Mouse (Mus musculus): ENCODE measurements around the gene Fsd1. TPM values are rescaled to one million over a fixed set of nuclear protein-coding genes. Genes with fewer than 3 reads are reported as not detected.

The Fsd1 gene
- total and polyA plus RNA-seq, 3 experiments = 0.27 TPM; not detected in 2

GRCm38 (mm10) chr17:56027801-56028441 lies 41.6 kb downstream of the Fsd1 start:
- no peaks in the 10 kb centered on the region for H3K9me3 ChIP-seq (replicated peaks)
- no peak for TF ChIP-seq GATA1 (IDR thresholded peaks at IDR 0.05; ENCODE audit: borderline replicate concordance, low read length)
- no peak for TF ChIP-seq CTCF (IDR thresholded peaks at IDR 0.05; ENCODE audit: low read depth, low read length)
- no peak for TF ChIP-seq TAL1 (conservative IDR thresholded peaks at IDR 0.05; ENCODE audit: low read depth, low read length)
- no peak for TF ChIP-seq GATA2 (IDR thresholded peaks at IDR 0.05; ENCODE audit: borderline replicate concordance, low read depth, low read length)
- no peak for TF ChIP-seq POLR2AphosphoS5 (IDR thresholded peaks at IDR 0.05; ENCODE audit: insufficient replicate concordance, low read depth, low read length)
- DNase-seq (ENCODE audit: low spot score) (no peak), ATAC-seq (ENCODE audit: extremely low read depth, insufficient number of reproducible peaks, low FRiP score, poor library complexity, severe bottlenecking) (no peak)
- H3K4me1 ChIP-seq (ENCODE audit: insufficient read depth, low read depth, low read length) = peaks cover 75% of the 10 kb centered on the region
- H3K4me3 ChIP-seq (ENCODE audit: low read depth, low read length) = no peak overlapping the region
- H3K36me3 ChIP-seq (replicated peaks) = peaks cover 96% of the 10 kb centered on the region
- H3K27me3 ChIP-seq (ENCODE audit: insufficient read depth, low read length) = no peaks in the 10 kb centered on the region

GRCm38 (mm10) chr17:56030238-56030870 lies 44.0 kb downstream of the Fsd1 start:
- peaks cover 75% of the 10 kb centered on the region for H3K4me1 ChIP-seq (ENCODE audit: insufficient read depth, low read depth, low read length)
- no peaks in the 10 kb centered on the region for H3K9me3 ChIP-seq (replicated peaks)
- H3K4me3 ChIP-seq (ENCODE audit: low read depth, low read length) = peak overlapping the region; percentile 10; the same call in 1 of the 2 replicates
- H3K36me3 ChIP-seq (replicated peaks) = peaks cover 96% of the 10 kb centered on the region
- TF ChIP-seq CTCF (IDR thresholded peaks at IDR 0.05; ENCODE audit: low read depth, low read length) (no peak), GATA1 (IDR thresholded peaks at IDR 0.05; ENCODE audit: borderline replicate concordance, low read length) (no peak), GATA2 (IDR thresholded peaks at IDR 0.05; ENCODE audit: borderline replicate concordance, low read depth, low read length) (no peak), TAL1 (conservative IDR thresholded peaks at IDR 0.05; ENCODE audit: low read depth, low read length) (no peak), POLR2AphosphoS5 (IDR thresholded peaks at IDR 0.05; ENCODE audit: insufficient replicate concordance, low read depth, low read length) (no peak)
- no peaks in the 10 kb centered on the region for H3K27me3 ChIP-seq (ENCODE audit: insufficient read depth, low read length)
- DNase-seq (ENCODE audit: low spot score) = no peak
- no peak for ATAC-seq (ENCODE audit: extremely low read depth, insufficient number of reproducible peaks, low FRiP score, poor library complexity, severe bottlenecking)

DNA sequence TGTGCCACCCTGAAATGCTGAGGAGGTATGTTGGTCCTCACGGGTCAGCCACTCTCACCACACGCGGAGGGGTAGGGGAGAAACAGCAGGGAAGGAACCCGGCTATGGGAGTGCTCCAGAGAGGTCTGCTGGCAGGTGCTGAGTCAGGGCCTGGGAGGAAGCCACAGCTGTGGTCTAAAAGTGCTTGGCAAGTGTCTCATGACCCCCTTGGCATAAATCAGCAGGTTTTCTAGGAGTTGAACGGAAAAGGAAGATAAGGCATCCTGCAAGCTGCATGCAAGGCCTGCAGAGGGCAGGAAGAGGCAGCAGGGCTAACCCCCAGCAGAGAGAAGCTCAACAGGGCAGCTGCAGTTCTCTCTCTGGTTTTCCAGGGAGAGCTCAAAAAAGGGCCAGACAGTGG lies 44.6 kb downstream of the Fsd1 start:
- peaks cover 74% of the 10 kb centered on the region for H3K4me1 ChIP-seq (ENCODE audit: insufficient read depth, low read depth, low read length)
- peak; percentile 88 for ATAC-seq (ENCODE audit: extremely low read depth, insufficient number of reproducible peaks, low FRiP score, poor library complexity, severe bottlenecking)

GRCm38 (mm10) chr17:56031431-56031830 lies 45.1 kb downstream of the Fsd1 start:
- H3K36me3 ChIP-seq (replicated peaks) = peaks cover 86% of the 10 kb centered on the region
- H3K4me3 ChIP-seq (ENCODE audit: low read depth, low read length) = no peak overlapping the region; the same call in 1 of the 2 replicates
- no peaks in the 10 kb centered on the region for H3K9me3 ChIP-seq (replicated peaks)
- no peaks in the 10 kb centered on the region for H3K27me3 ChIP-seq (ENCODE audit: insufficient read depth, low read length)
- TF ChIP-seq GATA2 (IDR thresholded peaks at IDR 0.05; ENCODE audit: borderline replicate concordance, low read depth, low read length) (no peak), GATA1 (IDR thresholded peaks at IDR 0.05; ENCODE audit: borderline replicate concordance, low read length) (no peak), CTCF (IDR thresholded peaks at IDR 0.05; ENCODE audit: low read depth, low read length) (no peak), POLR2AphosphoS5 (IDR thresholded peaks at IDR 0.05; ENCODE audit: insufficient replicate concordance, low read depth, low read length) (no peak), TAL1 (conservative IDR thresholded peaks at IDR 0.05; ENCODE audit: low read depth, low read length) (no peak)
- H3K4me1 ChIP-seq (ENCODE audit: insufficient read depth, low read depth, low read length) = peaks cover 69% of the 10 kb centered on the region
- ATAC-seq (ENCODE audit: extremely low read depth, insufficient number of reproducible peaks, low FRiP score, poor library complexity, severe bottlenecking) (no peak), DNase-seq (ENCODE audit: low spot score) (no peak)

More for the DNA sequence above, 44.6 kb downstream of the Fsd1 start:
- TF ChIP-seq TAL1 (conservative IDR thresholded peaks at IDR 0.05; ENCODE audit: low read depth, low read length) = peak; percentile 44
- no peak for TF ChIP-seq POLR2AphosphoS5 (IDR thresholded peaks at IDR 0.05; ENCODE audit: insufficient replicate concordance, low read depth, low read length)
- Histone ChIP-seq H3K27me3 (ENCODE audit: insufficient read depth, low read length) (no peaks in the 10 kb centered on the region), H3K9me3 (replicated peaks) (no peaks in the 10 kb centered on the region), H3K4me3 (ENCODE audit: low read depth, low read length) (peak overlapping the region; percentile 10; the same call in 1 of the 2 replicates), H3K36me3 (replicated peaks) (peaks cover 91% of the 10 kb centered on the region)
- peak; percentile 79 for DNase-seq (ENCODE audit: low spot score)

DNA sequence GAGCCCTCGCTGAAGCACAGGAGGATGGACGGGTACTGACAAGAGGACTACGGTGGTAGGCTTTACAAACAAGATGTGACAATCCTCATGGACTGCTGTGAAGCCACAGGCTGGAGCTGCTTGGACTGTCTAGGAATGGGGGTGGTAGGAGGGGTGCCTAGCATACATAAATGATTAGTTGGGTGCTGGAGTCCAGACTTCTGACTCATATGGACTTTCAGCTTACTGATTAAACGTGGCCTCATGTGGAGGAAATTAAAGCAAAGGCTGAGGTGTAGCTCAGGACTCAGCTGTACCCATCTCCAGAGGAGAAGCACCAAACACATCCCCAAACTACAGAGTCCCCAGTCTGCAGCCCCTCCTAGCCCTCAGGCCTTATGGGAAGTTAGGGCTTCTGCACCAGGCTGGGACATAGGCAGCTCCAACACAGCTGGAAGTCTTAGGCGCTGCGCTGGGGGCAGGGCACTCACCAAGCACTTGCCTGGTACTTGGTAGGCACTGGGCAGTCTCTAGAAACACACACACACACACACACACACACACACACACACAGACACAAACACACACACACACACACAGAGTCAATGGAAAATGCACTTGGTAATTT lies 45.9 kb downstream of the Fsd1 start:
- TF ChIP-seq TAL1 (conservative IDR thresholded peaks at IDR 0.05; ENCODE audit: low read depth, low read length) = no peak
- no peak for TF ChIP-seq CTCF (IDR thresholded peaks at IDR 0.05; ENCODE audit: low read depth, low read length)
- no peak for TF ChIP-seq GATA1 (IDR thresholded peaks at IDR 0.05; ENCODE audit: borderline replicate concordance, low read length)
- no peak for TF ChIP-seq POLR2AphosphoS5 (IDR thresholded peaks at IDR 0.05; ENCODE audit: insufficient replicate concordance, low read depth, low read length)
- TF ChIP-seq GATA2 (IDR thresholded peaks at IDR 0.05; ENCODE audit: borderline replicate concordance, low read depth, low read length) = no peak
- Histone ChIP-seq H3K36me3 (replicated peaks) (peaks cover 78% of the 10 kb centered on the region), H3K4me1 (ENCODE audit: insufficient read depth, low read depth, low read length) (peaks cover 68% of the 10 kb centered on the region), H3K4me3 (ENCODE audit: low read depth, low read length) (no peak overlapping the region; the same call in 1 of the 2 replicates), H3K9me3 (replicated peaks) (no peaks in the 10 kb centered on the region), H3K27me3 (ENCODE audit: insufficient read depth, low read length) (no peaks in the 10 kb centered on the region)
- ATAC-seq (ENCODE audit: extremely low read depth, insufficient number of reproducible peaks, low FRiP score, poor library complexity, severe bottlenecking) = no peak
- no peak for DNase-seq (ENCODE audit: low spot score)

- H3K36me3 ChIP-seq (replicated peaks) = peaks cover 72% of the 10 kb centered on the region
- no peak for TF ChIP-seq GATA1 (IDR thresholded peaks at IDR 0.05; ENCODE audit: borderline replicate concordance, low read length)
- TF ChIP-seq POLR2AphosphoS5 (IDR thresholded peaks at IDR 0.05; ENCODE audit: insufficient replicate concordance, low read depth, low read length) = no peak
- no peak for TF ChIP-seq TAL1 (conservative IDR thresholded peaks at IDR 0.05; ENCODE audit: low read depth, low read length)
- TF ChIP-seq GATA2 (IDR thresholded peaks at IDR 0.05; ENCODE audit: borderline replicate concordance, low read depth, low read length) = no peak
- TF ChIP-seq CTCF (IDR thresholded peaks at IDR 0.05; ENCODE audit: low read depth, low read length) = no peak
- peak overlapping the region; percentile 33; the same call in 1 of the 2 replicates for H3K4me3 ChIP-seq (ENCODE audit: low read depth, low read length)
- DNase-seq (ENCODE audit: low spot score) (no peak), ATAC-seq (ENCODE audit: extremely low read depth, insufficient number of reproducible peaks, low FRiP score, poor library complexity, severe bottlenecking) (no peak)
- H3K4me1 ChIP-seq (ENCODE audit: insufficient read depth, low read depth, low read length) = peaks cover 67% of the 10 kb centered on the region
- no peaks in the 10 kb centered on the region for H3K27me3 ChIP-seq (ENCODE audit: insufficient read depth, low read length)
- no peaks in the 10 kb centered on the region for H3K9me3 ChIP-seq (replicated peaks)
Observed at GRCm38 (mm10) chr17:56032831-56033230, 46.5 kb downstream of the Fsd1 start.
